Mouse (Mus musculus) liver, postnatal 0 days (tissue): Measurements from ENCODE around the gene Hoxc11. TPM values are rescaled to one million over a fixed set of nuclear protein-coding genes. Genes with fewer than 3 reads are reported as not detected.
A peak's percentile ranks its signal among the peaks of the same experiment; 100 is the strongest.

Experiments
- ATAC-seq: fragments of 200-750 bp; cut with Nextera tagmentation; 2 replicates; pipeline ENCODE4 v1.8.0; 2017; ENCODE audit warnings: mild to moderate bottlenecking, moderate library complexity
- DNase-seq: peaks from one replicate; pipeline ENCODE4 v3.0.0-alpha.2; 2016
- H3K27ac ChIP-seq: fragments of 300-500 bp; sonication (generic); 2 replicates; pipeline ENCODE4 v1.5.1; 2014; ENCODE audit warnings: antibody characterized with exemption, moderate library complexity, mild to moderate bottlenecking, low read depth
- H3K27me3 ChIP-seq: fragments of 300-500 bp; sonication (generic); 2 replicates; pipeline ENCODE4 v1.6.1; 2014; ENCODE audit warnings: low read length, control low read depth, mixed read lengths; ENCODE audit not compliant: insufficient read depth
- H3K36me3 ChIP-seq: fragments of 300-500 bp; sonication (generic); replicated peaks from 2 replicates; pipeline ENCODE4 v1.6.1; 2014; ENCODE audit warnings: mild to moderate bottlenecking, control low read depth, low read length, moderate library complexity, mixed read lengths; ENCODE audit not compliant: insufficient read depth
- H3K4me1 ChIP-seq: fragments of 300-500 bp; sonication (generic); 2 replicates; pipeline ENCODE4 v1.6.1; 2014; ENCODE audit warnings: antibody characterized with exemption, mild to moderate bottlenecking, control low read depth; ENCODE audit not compliant: insufficient read depth
- H3K4me2 ChIP-seq: fragments of 300-500 bp; sonication (generic); 2 replicates; pipeline ENCODE4 v1.6.1; 2014; ENCODE audit warnings: low read depth, mild to moderate bottlenecking, low read length, moderate library complexity, mixed read lengths
- H3K4me3 ChIP-seq: fragments of 300-500 bp; sonication (generic); 2 replicates; pipeline ENCODE4 v1.5.1; 2014; ENCODE audit warnings: low read depth, low read length
- H3K9ac ChIP-seq: fragments of 300-500 bp; sonication (generic); replicated peaks from 2 replicates; pipeline ENCODE4 v1.6.1; 2014; ENCODE audit warnings: mild to moderate bottlenecking, moderate library complexity
- H3K9me3 ChIP-seq: fragments of 300-500 bp; sonication (generic); 2 replicates; pipeline ENCODE4 v1.6.1; 2016; ENCODE audit warnings: mild to moderate bottlenecking, control low read depth, low read length, mixed read lengths
- CTCF ChIP-seq: sonication (generic); IDR thresholded peaks from 2 replicates; pipeline ENCODE4 v1.5.1; 2016; ENCODE audit warnings: antibody characterized with exemption, low read depth
- EP300 ChIP-seq: IDR thresholded peaks from 2 replicates; pipeline ENCODE4 v1.6.1; 2016; ENCODE audit warnings: antibody characterized with exemption, low read depth, mild to moderate bottlenecking
- WGBS: fragments of 180-500 bp; shearing (Covaris S2); extraction: QIAGEN DNeasy Blood & Tissue Kit; methylation state at CpG from one replicate; pipeline ENCODE4 v1.1.7; 2014; ENCODE audit not compliant: insufficient replicate concordance; 5-methylcytosine and 5-hydroxymethylcytosine counted together
- polyA plus RNA-seq: library from polyadenylated mRNA; unstranded; fragments of >200 nt; fragmentation: Nextera tagmentation; extraction: Ambion mirVana; gene quantifications from 2 replicates; pipeline ENCODE4 v1.2.1, GENCODE M21; 2015

Hoxc11 gene
- polyA plus RNA-seq, 1 experiment from 2014 or later: not detected

DNA sequence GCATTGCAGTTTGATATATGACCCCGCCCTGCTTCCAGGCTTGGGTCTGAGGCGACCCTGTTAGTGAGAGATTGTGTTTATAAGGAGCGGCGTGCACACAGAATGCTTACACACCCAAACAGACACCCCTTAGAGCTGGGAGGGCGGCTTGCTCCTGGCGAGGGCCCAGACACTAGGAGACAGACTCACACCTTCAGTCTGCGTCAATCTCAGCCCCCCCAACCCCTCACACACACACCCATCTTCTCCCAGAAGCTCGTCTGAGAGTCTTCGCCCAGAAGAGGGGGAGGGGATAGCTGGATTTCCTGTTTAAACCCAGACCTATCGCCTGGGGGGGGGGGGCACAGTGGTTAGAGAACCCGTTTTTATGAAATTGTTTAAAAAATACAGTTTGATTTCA lies 45.7 kb downstream of the Hoxc11 start:
- H3K27ac ChIP-seq: no peak overlapping the region
- TF ChIP-seq EP300: no peak
- 16% methylated on average over 11 of the region's 11 CpGs for WGBS
- peaks cover 99% of the 10 kb centered on the region for H3K27me3 ChIP-seq
- H3K36me3 ChIP-seq: no peaks in the 10 kb centered on the region
- ATAC-seq (no peak), DNase-seq (no peak)
- H3K4me3 ChIP-seq: 0 out of 2 replicates have a peak overlapping the region, but pooled peaks have one; percentile 46
- no peaks in the 10 kb centered on the region for H3K9me3 ChIP-seq
- H3K4me1 ChIP-seq: peaks cover 4% of the 10 kb centered on the region; the same call in 1 of the 2 replicates
- no peak overlapping the region for H3K9ac ChIP-seq
- H3K4me2 ChIP-seq: peak overlapping the region; percentile 74; the same call in 1 of the 2 replicates

GRCm38 (mm10) chr15:103000501-103000901 lies 46.3 kb downstream of the Hoxc11 start:
- Histone ChIP-seq H3K27me3 (peaks cover 99% of the 10 kb centered on the region), H3K4me2 (peak overlapping the region; percentile 7; the same call in 1 of the 2 replicates), H3K4me3 (no peak overlapping the region; the same call in 1 of the 2 replicates), H3K27ac (no peak overlapping the region), H3K36me3 (no peaks in the 10 kb centered on the region), H3K9ac (no peak overlapping the region), H3K9me3 (no peaks in the 10 kb centered on the region), H3K4me1 (peaks cover 4% of the 10 kb centered on the region; the same call in 1 of the 2 replicates)
- no peak for TF ChIP-seq CTCF
- TF ChIP-seq EP300: no peak
- ATAC-seq: no peak
- WGBS: 10% methylated on average over 24 of the region's 24 CpGs
- DNase-seq: no peak

DNA sequence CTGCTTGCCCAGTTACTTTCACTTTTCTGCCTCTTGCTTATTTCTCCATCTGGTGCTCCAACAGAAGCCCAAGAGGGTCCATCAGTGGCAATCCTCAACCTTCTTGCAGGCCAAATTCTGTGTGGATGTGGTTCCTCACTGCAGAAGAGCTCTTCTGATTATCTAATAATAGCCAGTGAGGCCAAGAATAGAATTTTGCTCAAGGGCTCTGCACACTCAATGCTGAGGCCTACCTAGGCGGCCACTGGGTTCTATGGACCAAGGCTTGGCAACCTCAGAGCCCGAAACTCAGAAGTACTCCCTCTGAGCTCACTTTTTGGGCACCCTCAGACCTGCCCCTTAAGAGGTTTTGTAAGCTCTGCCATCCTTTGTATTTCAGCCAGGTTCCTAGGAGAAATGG lies 47.1 kb downstream of the Hoxc11 start:
- no peak overlapping the region for H3K9ac ChIP-seq

DNA sequence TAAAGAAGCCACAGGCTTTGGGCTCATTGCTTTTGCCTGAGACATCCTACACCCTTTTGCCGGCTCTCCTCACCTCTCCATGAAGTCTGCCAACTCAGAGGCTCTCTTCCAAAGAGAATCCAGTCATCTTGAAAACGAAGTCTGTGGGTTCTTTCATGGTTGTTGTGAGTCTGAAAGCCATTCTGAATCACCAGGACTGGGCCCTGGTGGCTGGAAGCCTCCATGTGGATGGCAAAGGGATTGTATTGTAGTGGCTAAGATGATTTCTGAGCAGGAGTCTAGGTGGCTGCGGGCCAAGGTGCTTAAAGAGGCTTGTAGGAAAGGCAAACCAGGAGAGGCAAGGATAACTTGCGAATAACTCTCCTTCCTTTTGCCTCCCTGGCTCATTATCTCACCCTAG lies 47.9 kb downstream of the Hoxc11 start:
- ATAC-seq: no peak
- peaks cover 100% of the 10 kb centered on the region for H3K27me3 ChIP-seq

More for the DNA sequence above, 47.1 kb downstream of the Hoxc11 start:
- Histone ChIP-seq H3K4me1 (peaks cover 4% of the 10 kb centered on the region; the same call in 1 of the 2 replicates), H3K36me3 (no peaks in the 10 kb centered on the region), H3K4me2 (no peak overlapping the region), H3K27me3 (peaks cover 100% of the 10 kb centered on the region), H3K27ac (no peak overlapping the region), H3K9me3 (no peaks in the 10 kb centered on the region), H3K4me3 (no peak overlapping the region)
- WGBS: 44% methylated on average over 2 of the region's 2 CpGs
- TF ChIP-seq CTCF: no peak
- no peak for TF ChIP-seq EP300
- ATAC-seq (no peak), DNase-seq (no peak)

GRCm38 (mm10) chr15:103002821-103003448 lies 48.7 kb downstream of the Hoxc11 start:
- H3K4me2 ChIP-seq: no peak overlapping the region
- DNase-seq: no peak
- 11% methylated on average over 13 of the region's 13 CpGs for WGBS
- H3K9me3 ChIP-seq: no peaks in the 10 kb centered on the region
- TF ChIP-seq CTCF (no peak), EP300 (no peak)
- H3K27me3 ChIP-seq: peaks cover 100% of the 10 kb centered on the region
- ATAC-seq: no peak
- H3K27ac ChIP-seq: no peak overlapping the region
- H3K4me1 ChIP-seq: peaks cover 4% of the 10 kb centered on the region; the same call in 1 of the 2 replicates
- H3K9ac ChIP-seq: no peak overlapping the region
- H3K4me3 ChIP-seq: no peak overlapping the region
- H3K36me3 ChIP-seq: no peaks in the 10 kb centered on the region

More for the DNA sequence above, 47.9 kb downstream of the Hoxc11 start:
- peaks cover 4% of the 10 kb centered on the region; the same call in 1 of the 2 replicates for H3K4me1 ChIP-seq
- no peak for DNase-seq
- WGBS: 39% methylated on average over 4 of the region's 4 CpGs
- H3K9me3 ChIP-seq: no peaks in the 10 kb centered on the region
- H3K36me3 ChIP-seq: no peaks in the 10 kb centered on the region
- TF ChIP-seq EP300 (no peak), CTCF (no peak)
- H3K4me3 ChIP-seq: no peak overlapping the region
- H3K4me2 ChIP-seq: no peak overlapping the region
- no peak overlapping the region for H3K9ac ChIP-seq
- H3K27ac ChIP-seq: no peak overlapping the region

GRCm38 (mm10) chr15:103005308-103005707 lies 51.1 kb downstream of the Hoxc11 start:
- no peak for TF ChIP-seq EP300
- no peak for TF ChIP-seq CTCF
- H3K27ac ChIP-seq: no peak overlapping the region
- H3K27me3 ChIP-seq: peaks cover 100% of the 10 kb centered on the region
- no peak overlapping the region for H3K4me2 ChIP-seq
- WGBS: 4% methylated on average over 17 of the region's 17 CpGs
- no peak overlapping the region for H3K9ac ChIP-seq
- no peaks in the 10 kb centered on the region for H3K9me3 ChIP-seq
- H3K4me3 ChIP-seq: no peak overlapping the region
- ATAC-seq (no peak), DNase-seq (no peak)
- no peaks in the 10 kb centered on the region for H3K36me3 ChIP-seq
- H3K4me1 ChIP-seq: no peaks in the 10 kb centered on the region
